Mouse (Mus musculus) brain, embryonic 14.5 days (tissue): ENCODE results near the gene Exoc7.

Experiments used
- CTCF ChIP-seq: fragments of 200-500 bp; IDR thresholded peaks from 2 replicates; pipeline ENCODE4 v1.5.1; 2012; ENCODE audit warnings: inconsistent platforms, mild to moderate bottlenecking, moderate library complexity, borderline replicate concordance; ENCODE audit not compliant: insufficient read depth, insufficient read length; ENCODE audit errors: extremely low read depth
- POLR2A ChIP-seq: fragments of 200-500 bp; IDR thresholded peaks from 2 replicates; pipeline ENCODE4 v1.6.1; 2012; ENCODE audit warnings: mild to moderate bottlenecking, inconsistent platforms, borderline replicate concordance; ENCODE audit not compliant: poor library complexity, insufficient read depth, insufficient read length, severe bottlenecking; ENCODE audit errors: extremely low read depth

- TF ChIP-seq CTCF, result no peak
- no peak for TF ChIP-seq POLR2A
These were observed 51.7 kb downstream of the Exoc7 start for GRCm38 (mm10) chr11:116255090-116255981.
